Mouse (Mus musculus): Measurements from ENCODE around the gene Smarca4. TPM values are rescaled to one million over a fixed set of nuclear protein-coding genes. Genes with fewer than 3 reads are reported as not detected.
"Not testable (repeated sequence)": the region's sequence is repeated elsewhere in the genome, so short reads cannot be mapped to it uniquely, and the experiment has no call there.

Gene Smarca4
- 18.4 and 19.6 TPM in 2 replicates for total RNA-seq (2015; ENCODE audit: low replicate concordance)
- total RNA-seq (2017; ENCODE audit: low replicate concordance) = 25.8 and 33.6 TPM in 2 replicates

- ATAC-seq (replicated peaks; ENCODE audit: low FRiP score, poor library complexity, severe bottlenecking) = peak; percentile 96
Observed at GRCm38 (mm10) chr9:21615617-21616231, at the start of gene Smarca4. Gene Smarca4, plus strand, starts transcription at chr9:21616169.

GRCm38 (mm10) chr9:21566538-21566937, 49.4 kb upstream of the Smarca4 start:
- no peak for ATAC-seq (replicated peaks; ENCODE audit: low FRiP score, poor library complexity, severe bottlenecking)

DNA sequence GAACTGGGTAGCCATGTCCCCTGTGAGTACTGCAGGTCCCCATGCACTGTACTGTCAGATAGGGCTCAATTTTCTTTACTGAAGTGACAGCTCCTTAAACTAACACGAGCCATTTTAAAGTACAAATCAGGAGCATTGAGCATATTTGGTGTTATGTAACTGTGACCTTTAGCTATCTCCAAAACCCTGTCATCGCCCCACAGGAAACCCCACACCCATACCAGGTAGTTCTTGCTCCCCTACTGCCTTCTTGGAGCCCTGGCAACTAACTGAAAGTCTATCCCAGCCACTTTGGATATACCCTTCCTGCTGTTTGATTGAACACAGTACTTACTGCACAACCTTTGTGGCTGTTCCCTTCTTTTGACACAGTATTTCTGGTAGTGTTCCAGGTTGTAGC, 48.9 kb upstream of the Smarca4 start:
- no peak for ATAC-seq (replicated peaks; ENCODE audit: low FRiP score, poor library complexity, severe bottlenecking)

GRCm38 (mm10) chr9:21568657-21569255, 47.2 kb upstream of the Smarca4 start:
- no peak for ATAC-seq (replicated peaks; ENCODE audit: low FRiP score, poor library complexity, severe bottlenecking)

- no peak for ATAC-seq (replicated peaks; ENCODE audit: low FRiP score, poor library complexity, severe bottlenecking)
Observed at GRCm38 (mm10) chr9:21574012-21574801, 41.8 kb upstream of the Smarca4 start.

GRCm38 (mm10) chr9:21575253-21575652, 40.7 kb upstream of the Smarca4 start:
- no peak for ATAC-seq (replicated peaks; ENCODE audit: low FRiP score, poor library complexity, severe bottlenecking)

DNA sequence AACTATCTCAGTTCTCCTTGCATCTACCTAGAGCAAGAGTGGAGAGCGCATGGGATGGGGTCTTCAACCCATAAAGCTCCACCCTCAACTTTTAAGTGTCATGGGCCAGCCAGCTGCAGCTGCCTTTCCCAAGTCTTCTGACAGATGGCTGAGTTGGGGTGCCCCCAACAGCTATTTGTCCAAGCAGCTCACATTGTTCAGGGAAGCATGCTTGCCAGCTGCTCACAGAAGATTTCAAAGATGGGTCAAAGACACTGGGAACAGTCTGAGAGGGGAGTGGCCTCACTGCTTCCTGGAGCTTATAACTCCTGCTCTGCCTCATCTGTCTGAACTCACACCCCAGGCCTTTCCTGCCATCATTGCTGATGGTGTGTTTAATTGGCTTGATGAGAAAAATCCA, 39.7 kb upstream of the Smarca4 start:
- no peak for ATAC-seq (replicated peaks; ENCODE audit: low FRiP score, poor library complexity, severe bottlenecking)

DNA sequence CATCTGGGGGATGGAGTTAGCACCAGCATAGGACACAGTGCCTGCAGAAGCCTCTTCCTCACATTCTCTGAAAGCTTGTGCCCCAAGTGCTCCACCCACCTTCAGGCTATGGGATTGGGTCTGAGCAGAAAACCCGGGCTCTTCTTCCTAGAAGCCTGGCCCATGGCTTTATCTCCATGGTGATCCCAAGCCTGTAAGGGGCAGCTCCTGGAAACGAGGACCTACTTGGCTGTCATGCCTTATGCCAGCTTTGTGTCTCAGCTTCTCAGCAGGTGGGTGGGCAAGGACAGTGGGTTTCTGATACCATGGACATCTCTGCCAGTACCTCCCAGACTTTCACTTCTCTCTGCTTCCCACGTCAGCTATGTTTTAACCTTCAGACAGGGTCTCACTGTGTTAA, 37.7 kb upstream of the Smarca4 start:
- ATAC-seq (replicated peaks; ENCODE audit: low FRiP score, poor library complexity, severe bottlenecking) = no peak

DNA sequence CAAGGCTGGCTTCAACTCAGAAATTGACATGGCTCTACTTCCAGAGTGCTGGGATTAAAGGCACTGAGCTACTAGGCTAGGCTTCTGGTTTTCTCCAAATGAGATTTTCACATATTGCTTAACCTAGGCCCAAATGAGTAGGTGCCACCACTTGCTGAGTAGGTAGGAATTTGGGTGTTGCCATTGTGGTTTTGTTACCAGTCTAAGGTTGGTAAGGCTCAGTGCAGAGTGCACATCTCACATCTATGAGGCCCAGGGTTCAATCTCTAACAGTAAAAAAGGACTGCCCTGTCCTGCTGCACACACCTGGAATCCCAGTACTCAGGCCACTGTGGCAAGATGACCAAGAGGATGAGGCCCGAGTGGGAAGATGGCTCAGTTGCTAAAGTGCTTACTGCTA, 30.6 kb upstream of the Smarca4 start:
- ATAC-seq (replicated peaks; ENCODE audit: low FRiP score, poor library complexity, severe bottlenecking) = no peak

DNA sequence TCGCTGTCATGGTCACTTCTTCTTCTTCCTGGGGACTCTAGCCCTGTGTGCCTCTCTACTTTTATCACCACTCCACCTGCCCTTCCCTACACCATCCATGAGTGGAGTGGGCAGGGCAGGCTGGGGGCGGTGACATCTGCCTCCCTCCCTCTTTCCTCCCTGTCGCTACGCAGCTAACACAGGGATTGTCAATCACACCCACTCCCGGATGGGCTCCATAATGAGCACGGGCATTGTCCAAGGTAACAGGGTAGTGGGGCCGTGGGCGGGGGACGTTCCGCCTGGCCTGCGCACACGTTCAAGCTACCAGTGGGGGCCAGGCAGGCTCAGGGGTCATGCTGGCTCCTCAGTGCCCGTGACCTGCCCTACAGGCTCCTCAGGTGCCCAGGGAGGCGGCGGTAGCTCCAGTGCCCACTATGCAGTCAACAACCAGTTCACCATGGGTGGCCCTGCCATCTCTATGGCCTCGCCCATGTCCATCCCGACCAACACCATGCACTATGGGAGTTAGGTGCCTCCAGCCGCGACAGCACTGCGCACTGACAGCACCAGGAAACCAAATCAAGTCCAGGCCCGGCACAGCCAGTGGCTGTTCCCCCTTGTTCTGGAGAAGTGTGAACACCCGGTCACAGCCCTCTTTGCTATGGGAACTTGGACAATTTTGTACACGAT, 28.2 kb upstream of the Smarca4 start:
- ATAC-seq (replicated peaks; ENCODE audit: low FRiP score, poor library complexity, severe bottlenecking) = no peak

DNA sequence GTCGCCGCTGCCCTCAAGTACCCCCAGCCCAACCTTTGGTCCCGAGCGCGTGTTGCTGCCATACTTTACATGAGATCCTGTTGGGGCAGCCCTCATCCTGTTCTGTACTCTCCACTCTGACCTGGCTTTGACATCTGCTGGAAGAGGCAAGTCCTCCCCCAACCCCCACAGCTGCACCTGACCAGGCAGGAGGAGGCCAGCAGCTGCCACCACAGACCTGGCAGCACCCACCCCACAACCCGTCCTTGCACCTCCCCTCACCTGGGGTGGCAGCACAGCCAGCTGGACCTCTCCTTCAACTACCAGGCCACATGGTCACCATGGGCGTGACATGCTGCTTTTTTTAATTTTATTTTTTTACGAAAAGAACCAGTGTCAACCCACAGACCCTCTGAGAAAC, 27.6 kb upstream of the Smarca4 start:
- ATAC-seq (replicated peaks; ENCODE audit: low FRiP score, poor library complexity, severe bottlenecking) = no peak

GRCm38 (mm10) chr9:21589538-21589937, 26.4 kb upstream of the Smarca4 start:
- ATAC-seq (replicated peaks; ENCODE audit: low FRiP score, poor library complexity, severe bottlenecking) = no peak

DNA sequence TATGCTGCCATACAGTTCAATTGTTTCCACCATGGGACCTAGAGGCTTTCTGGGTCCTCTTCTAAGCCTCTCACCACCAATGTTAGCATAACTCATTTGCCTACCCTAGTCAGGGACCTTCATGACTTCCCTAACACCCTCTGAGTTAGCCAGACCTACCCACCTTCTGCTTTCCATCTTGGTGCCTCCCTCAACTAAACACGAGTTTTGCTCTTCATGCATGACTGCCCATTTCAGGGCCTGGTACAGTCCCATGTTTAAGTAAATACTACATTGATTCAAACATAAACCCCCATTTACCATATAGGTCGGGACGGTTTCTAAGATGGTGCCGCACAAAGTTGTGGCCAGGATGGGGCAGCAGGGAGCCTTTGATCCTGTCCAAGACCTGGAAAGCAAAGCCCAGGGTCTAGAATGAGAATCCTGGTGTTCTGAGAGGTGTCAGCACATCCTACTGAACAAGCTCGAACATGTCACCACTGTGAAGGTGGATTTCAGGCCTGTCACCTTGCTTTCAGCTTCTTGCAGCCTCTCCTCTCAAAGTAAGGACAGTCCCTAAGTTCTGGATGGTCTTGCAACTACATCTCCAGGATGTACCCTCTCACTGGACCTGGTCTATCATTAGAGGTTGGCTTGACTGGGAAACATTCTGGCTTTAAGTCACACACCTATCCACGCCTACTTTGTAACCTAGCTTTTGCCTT, 24.7 kb upstream of the Smarca4 start:
- no peak for ATAC-seq (replicated peaks; ENCODE audit: low FRiP score, poor library complexity, severe bottlenecking)

GRCm38 (mm10) chr9:21591831-21592702, 23.9 kb upstream of the Smarca4 start:
- ATAC-seq (replicated peaks; ENCODE audit: low FRiP score, poor library complexity, severe bottlenecking) = peak; percentile 52

DNA sequence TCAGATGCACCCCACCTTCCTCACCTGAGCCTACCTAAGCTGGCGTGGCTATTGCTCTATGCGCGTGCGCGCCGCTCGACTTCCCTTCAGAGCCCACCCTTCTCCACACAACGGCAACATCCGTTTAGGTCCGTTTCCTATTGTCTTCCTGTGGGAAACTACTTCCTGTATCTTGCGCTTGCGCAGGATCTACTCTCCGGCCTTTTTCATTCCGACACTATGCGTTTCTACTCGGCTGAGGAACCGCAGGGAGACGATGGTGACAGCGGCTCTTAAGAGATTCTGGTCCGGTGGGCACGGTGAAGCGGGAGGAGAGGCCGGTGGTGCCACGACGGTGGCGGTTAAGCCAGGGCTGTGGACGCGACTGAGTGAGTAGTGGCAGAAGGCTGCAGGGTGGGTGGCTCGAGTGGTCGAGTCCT, 23.3 kb upstream of the Smarca4 start, which contains the start of the genes Timm29 and Yipf2:
Gene Timm29, plus strand, starts transcription at position 20 of the 419 bp plus-strand sequence.
Gene Yipf2, minus strand, starts transcription at position 126 of the 419 bp plus-strand sequence.
- peak; percentile 70 for ATAC-seq (replicated peaks; ENCODE audit: low FRiP score, poor library complexity, severe bottlenecking)

- peak; percentile 28 for ATAC-seq (replicated peaks; ENCODE audit: low FRiP score, poor library complexity, severe bottlenecking)
Observed at GRCm38 (mm10) chr9:21593122-21593721, 22.7 kb upstream of the Smarca4 start.

DNA sequence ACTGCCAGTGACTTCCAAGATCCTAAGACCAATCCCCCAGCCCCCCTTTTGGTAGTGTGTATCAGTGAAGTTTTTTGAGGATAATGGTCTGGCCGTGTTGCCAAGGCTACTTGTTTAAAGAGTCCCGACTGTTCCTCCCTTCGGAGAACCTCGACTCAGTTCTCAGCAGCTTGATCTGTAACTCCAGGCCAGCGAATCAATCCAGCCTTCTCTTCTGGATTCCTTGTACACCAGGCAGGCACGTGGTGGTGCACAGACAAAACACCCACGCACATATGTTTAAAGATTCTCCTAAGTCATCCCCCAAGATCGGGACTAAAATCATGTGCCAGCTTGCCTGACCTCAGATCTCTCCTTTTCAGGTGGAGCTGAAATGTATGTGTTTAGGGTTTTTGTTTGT, 21.6 kb upstream of the Smarca4 start:
- not testable (repeated sequence) for ATAC-seq (replicated peaks; ENCODE audit: low FRiP score, poor library complexity, severe bottlenecking)

DNA sequence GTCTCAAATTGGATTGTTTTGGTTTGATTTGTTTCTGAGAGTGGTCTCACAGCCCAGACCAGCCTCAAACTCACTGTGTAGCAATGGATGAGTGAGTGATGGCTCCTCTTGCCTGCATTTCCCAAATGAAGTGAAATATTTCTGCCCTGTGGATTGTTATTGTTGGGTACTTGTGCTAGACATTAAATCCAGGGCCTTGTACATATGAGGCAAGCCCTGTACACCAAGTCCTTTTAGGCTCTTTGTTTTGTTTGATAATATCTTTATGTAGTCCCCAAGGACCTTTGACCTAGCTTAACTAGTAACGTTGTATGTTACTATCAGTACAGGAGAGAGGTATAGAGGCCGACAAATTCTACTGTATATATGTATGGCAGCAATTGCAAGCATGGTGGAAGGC, 21.1 kb upstream of the Smarca4 start:
- ATAC-seq (replicated peaks; ENCODE audit: low FRiP score, poor library complexity, severe bottlenecking) = no peak

Measured in erythroblast, adult 5-6 weeks (primary cell).